In genomic region chr1:81818884-81819283, GRCm38 (mm10) we compare ENCODE assay signal across 14 mouse cellular contexts.
"Had no signal": no experiment of that assay in that cellular context is flagged by ENCODE, and none has a peak within 500 bp of the region (broad histone marks: within the 10 kb centered on the region; RNA-seq: fewer than 3 reads in every experiment).

No protein-coding gene starts in this region.

- H3K4me2 ChIP-seq: lung, embryonic 14.5 days; midbrain, embryonic 12.5 days; neural tube, embryonic 12.5 days had no signal

- H3K36me3 ChIP-seq: midbrain, embryonic 10.5 days; midbrain, embryonic 12.5 days; neural tube, embryonic 12.5 days had no signal

- H3K9me3 ChIP-seq: midbrain, embryonic 10.5 days; midbrain, embryonic 12.5 days; neural tube, embryonic 12.5 days had no signal

- H3K27ac ChIP-seq: midbrain, embryonic 10.5 days; midbrain, embryonic 12.5 days; neural tube, embryonic 12.5 days had no signal

- H3K4me1 ChIP-seq: midbrain, embryonic 10.5 days; midbrain, embryonic 12.5 days; neural tube, embryonic 12.5 days had no signal

- H3K27me3 ChIP-seq: midbrain, embryonic 12.5 days; neural tube, embryonic 12.5 days had no signal

- H3K4me3 ChIP-seq: midbrain, embryonic 10.5 days; midbrain, embryonic 12.5 days; neural tube, embryonic 12.5 days had no signal

- DNase-seq: lung, adult 18-20 months; lung, embryonic 14.5 days; lung, postnatal 10 days; lung, postnatal 4 days; midbrain, embryonic 14.5 days; right cerebral cortex, postnatal 14 days; right cerebral cortex, postnatal 4 days; spleen, adult 18-20 months; thymus, adult 18-20 months; thymus, postnatal 14 days; thymus, postnatal 36 days had no signal
